ENCODE assay signal across 9 mouse cellular contexts in the genomic region with DNA sequence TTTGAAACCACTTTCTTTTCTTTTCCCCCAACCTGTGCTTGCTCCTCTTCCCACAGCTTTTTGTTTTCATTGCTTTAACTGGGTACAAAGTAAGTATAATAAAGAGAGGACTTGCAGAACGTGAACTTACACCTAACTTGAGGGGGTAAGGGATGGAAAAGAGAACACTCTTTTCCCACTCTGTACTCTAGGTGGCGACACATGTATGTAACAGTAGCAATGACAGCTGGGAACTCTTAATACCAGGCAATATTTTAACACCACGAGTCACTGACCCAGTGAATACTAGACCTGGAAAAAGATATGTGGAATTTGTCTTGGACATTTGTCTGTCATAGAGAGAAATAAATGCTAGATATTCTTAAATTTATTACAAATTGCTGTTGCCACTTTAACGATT. TPM values are rescaled to one million over a fixed set of nuclear protein-coding genes. Genes with fewer than 3 reads are reported as not detected.
A peak's percentile ranks its signal among the peaks of the same experiment; 100 is the strongest.
DNase-seq lines count a peak whose midpoint lies in the region; ATAC-seq lines count a peak whose summit lies in the region.
"Had no signal": no experiment of that assay in that cellular context is flagged by ENCODE, and none has a peak within 500 bp of the region (broad histone marks: within the 10 kb centered on the region; RNA-seq: fewer than 3 reads in every experiment).

No protein-coding gene starts in this region.

- ATAC-seq in heart, embryonic 12.5 days (ENCODE audit: insufficient number of reproducible peaks, low FRiP score): no peak
- ATAC-seq in megakaryocyte-erythroid progenitor cell, adult 5-6 weeks (replicated peaks; ENCODE audit: low FRiP score, low TSS enrichment, poor library complexity, severe bottlenecking): peak; percentile 91
- ATAC-seq in midbrain, embryonic 15.5 days (replicated peaks): no peak

- H3K4me2 ChIP-seq in heart, embryonic 12.5 days: no peak overlapping the region
- no peak overlapping the region for H3K4me2 ChIP-seq in midbrain, embryonic 15.5 days

- H3K9ac ChIP-seq in heart, embryonic 12.5 days: no peak overlapping the region
- H3K9ac ChIP-seq in midbrain, embryonic 15.5 days: no peak overlapping the region

- WGBS in heart, embryonic 12.5 days: 27% methylated on average over 4 of the region's 4 CpGs
- 30% methylated on average over 4 of the region's 4 CpGs for WGBS in midbrain, embryonic 15.5 days

- no peaks in the 10 kb centered on the region for H3K4me1 ChIP-seq in heart, embryonic 12.5 days (replicated peaks)
- H3K4me1 ChIP-seq in midbrain, embryonic 15.5 days: no peaks in the 10 kb centered on the region
- H3K4me1 ChIP-seq: megakaryocyte, embryonic 14.5 days had no signal

- H3K27ac ChIP-seq in heart, embryonic 12.5 days (ENCODE audit: poor library complexity, severe bottlenecking): no peak overlapping the region
- no peak overlapping the region for H3K27ac ChIP-seq in midbrain, embryonic 15.5 days

- H3K9me3 ChIP-seq in heart, embryonic 12.5 days (replicated peaks): no peaks in the 10 kb centered on the region
- no peaks in the 10 kb centered on the region for H3K9me3 ChIP-seq in midbrain, embryonic 15.5 days
- H3K9me3 ChIP-seq: megakaryocyte, embryonic 14.5 days had no signal

- no peak overlapping the region for H3K4me3 ChIP-seq in heart, embryonic 12.5 days
- H3K4me3 ChIP-seq in midbrain, embryonic 15.5 days: no peak overlapping the region
- H3K4me3 ChIP-seq: megakaryocyte, embryonic 14.5 days had no signal

- no peaks in the 10 kb centered on the region for H3K27me3 ChIP-seq in heart, embryonic 12.5 days (replicated peaks)
- no peaks in the 10 kb centered on the region for H3K27me3 ChIP-seq in midbrain, embryonic 15.5 days (replicated peaks)
- H3K27me3 ChIP-seq: megakaryocyte, embryonic 14.5 days had no signal

- intact Hi-C loops in heart, postnatal 10 days (cut with DNase I): loop anchor here (1.0 kb wide), 1 partner anchor 237 kb away; no protein-coding TSS in a partner anchor

- no peaks in the 10 kb centered on the region for H3K36me3 ChIP-seq in heart, embryonic 12.5 days
- no peaks in the 10 kb centered on the region for H3K36me3 ChIP-seq in midbrain, embryonic 15.5 days (replicated peaks)

- DNase-seq in heart, adult 11 months: peak; percentile 88
- peak; percentile 37 for DNase-seq in urinary bladder, postnatal 14 days (ENCODE audit: low spot score)
- DNase-seq in urinary bladder, postnatal 4 days (ENCODE audit: low spot score in 2 of 2): no peak
- DNase-seq in heart, postnatal 10 days: peak; percentile 35 to 62
- no peak for DNase-seq in cerebellum, adult 18-20 months

RNA-seq across cellular contexts. Expression of a gene that starts 8.5 kb away (rescaled TPM):
- 10.1 and 10.2 TPM in 2 replicates for polyA plus RNA-seq in heart, embryonic 12.5 days (2016; fragmentation: Nextera tagmentation; extraction: Ambion mirVana)
- total RNA-seq in heart, postnatal 10 days (2021): 1 to 10 TPM; 5.0 TPM
- total RNA-seq in megakaryocyte-erythroid progenitor cell, adult 5-6 weeks (2014; fragmentation: Nextera tagmentation): not detected in 2 replicates
- total RNA-seq in megakaryocyte-erythroid progenitor cell, adult 5-6 weeks (2017): not detected in 2 replicates
- polyA plus RNA-seq in midbrain, embryonic 15.5 days (2015; fragmentation: Nextera tagmentation; extraction: Ambion mirVana): 11.1 and 11.6 TPM in 2 replicates

RNA-seq across cellular contexts. Expression of a gene that starts 13.3 kb away (rescaled TPM):
- polyA plus RNA-seq in heart, embryonic 12.5 days (2016; fragmentation: Nextera tagmentation; extraction: Ambion mirVana): 0.72 and 0.81 TPM in 2 replicates
- 10 to 100 TPM; 18.0 to 18.5 TPM for total RNA-seq in heart, postnatal 10 days (2021)
- total RNA-seq in megakaryocyte-erythroid progenitor cell, adult 5-6 weeks (2014; fragmentation: Nextera tagmentation): not detected in 2 replicates
- total RNA-seq in megakaryocyte-erythroid progenitor cell, adult 5-6 weeks (2017): not detected in 2 replicates
- 2.0 and 2.6 TPM in 2 replicates for polyA plus RNA-seq in midbrain, embryonic 15.5 days (2015; fragmentation: Nextera tagmentation; extraction: Ambion mirVana)

Comparison
In these comparisons a context has a peak if more than half of its experiments do, and no peak if none do; other contexts are left out.
1. DNase-seq: peak in heart, adult 11 months (single experiment), urinary bladder, postnatal 14 days (single experiment) and heart, postnatal 10 days (2 of 2); none in urinary bladder, postnatal 4 days (0 of 2) and cerebellum, adult 18-20 months (0 of 2).
2. RNA of a gene that starts 8.5 kb away (total RNA-seq): 5.0 TPM in heart, postnatal 10 days; not detected in megakaryocyte-erythroid progenitor cell, adult 5-6 weeks; every median in the first group is over 4 times any median in the second.
3. RNA of a gene that starts 13.3 kb away (total RNA-seq): 18.0 to 18.5 TPM in heart, postnatal 10 days; not detected in megakaryocyte-erythroid progenitor cell, adult 5-6 weeks; every median in the first group is over 10 times any median in the second.